ENCODE assay signal across 8 mouse cellular contexts in genomic region chr19:46316846-46317545, GRCm38 (mm10). TPM values are rescaled to one million over a fixed set of nuclear protein-coding genes. Genes with fewer than 3 reads are reported as not detected.
DNase-seq lines count a peak whose midpoint lies in the region; ATAC-seq and TF ChIP-seq lines count a peak whose summit lies in the region.

No protein-coding gene starts in this region.

- peak; percentile 13 for DNase-seq in thymus, postnatal 4 days
- no peak for DNase-seq in thymus, postnatal 10 days (ENCODE audit: low spot score in 2 of 2)
- peak; percentile 63 to 87 for DNase-seq in left cerebral cortex, adult 9 months (ENCODE audit: low spot score in 2 of 2)
- no peak for DNase-seq in midbrain, postnatal 0 days (ENCODE audit: low spot score)
- no peak for DNase-seq in embryo, embryonic 9.5 days (ENCODE audit: extremely low spot score)

- H3K36me3 ChIP-seq in erythroblast, embryonic 14.5 days (ENCODE audit: control insufficient read depth) = peaks cover 18% of the 10 kb centered on the region
- peaks cover 6% of the 10 kb centered on the region; the same call in 1 of the 2 replicates for H3K36me3 ChIP-seq in heart, embryonic 15.5 days
- H3K36me3 ChIP-seq in midbrain, postnatal 0 days (ENCODE audit: insufficient read depth, low read length) = peaks cover 29% of the 10 kb centered on the region

- H3K27ac ChIP-seq in heart, embryonic 15.5 days = no peak overlapping the region
- H3K27ac ChIP-seq in midbrain, postnatal 0 days (ENCODE audit: low read depth, low read length) = peak overlapping the region; percentile 73

- peaks cover 77% of the 10 kb centered on the region for H3K4me1 ChIP-seq in erythroblast, embryonic 14.5 days (ENCODE audit: control insufficient read depth)
- peaks cover 45% of the 10 kb centered on the region for H3K4me1 ChIP-seq in heart, embryonic 15.5 days (replicated peaks)
- peaks cover 22% of the 10 kb centered on the region for H3K4me1 ChIP-seq in midbrain, postnatal 0 days (ENCODE audit: insufficient read depth, low read length)

- 0 out of 2 replicates have a peak overlapping the region, but pooled peaks have one; percentile 39 for H3K9ac ChIP-seq in heart, embryonic 15.5 days
- H3K9ac ChIP-seq in midbrain, postnatal 0 days (replicated peaks; ENCODE audit: low read length, poor library complexity, severe bottlenecking) = peak overlapping the region; percentile 77

- no peak for ATAC-seq in erythroblast, adult 5-6 weeks (replicated peaks; ENCODE audit: low FRiP score, poor library complexity, severe bottlenecking)
- ATAC-seq in heart, embryonic 15.5 days (replicated peaks; ENCODE audit: insufficient number of reproducible peaks, insufficient read depth, low FRiP score, low read depth) = no peak
- 0 out of 2 replicates have a peak, but pooled peaks have one; percentile 13 for ATAC-seq in midbrain, postnatal 0 days (ENCODE audit: low FRiP score)

- H3K27me3 ChIP-seq in erythroblast, embryonic 14.5 days (ENCODE audit: control insufficient read depth) = peaks cover 69% of the 10 kb centered on the region
- H3K27me3 ChIP-seq in heart, embryonic 15.5 days = peaks cover 90% of the 10 kb centered on the region
- H3K27me3 ChIP-seq in midbrain, postnatal 0 days (ENCODE audit: insufficient read depth, low read length) = peaks cover 4% of the 10 kb centered on the region; the same call in 1 of the 2 replicates

- no peak for TF ChIP-seq CTCF in midbrain, postnatal 0 days (IDR thresholded peaks at IDR 0.05)

- whole genome bisulfite sequencing in heart, embryonic 15.5 days = 34% methylated on average over 15 of the region's 15 CpGs
- WGBS in midbrain, postnatal 0 days = 25% methylated on average over 15 of the region's 15 CpGs

- peaks cover 19% of the 10 kb centered on the region for H3K9me3 ChIP-seq in erythroblast, embryonic 14.5 days (ENCODE audit: control insufficient read depth, low read length)
- no peaks in the 10 kb centered on the region for H3K9me3 ChIP-seq in heart, embryonic 15.5 days (replicated peaks)
- no peaks in the 10 kb centered on the region for H3K9me3 ChIP-seq in midbrain, postnatal 0 days (ENCODE audit: low read length)

- H3K4me2 ChIP-seq in heart, embryonic 15.5 days = peak overlapping the region; percentile 84
- peak overlapping the region; percentile 83 for H3K4me2 ChIP-seq in midbrain, postnatal 0 days (ENCODE audit: low read depth, low read length, poor library complexity, severe bottlenecking)

- peak overlapping the region; percentile 64 for H3K4me3 ChIP-seq in erythroblast, embryonic 14.5 days (replicated peaks)
- H3K4me3 ChIP-seq in heart, embryonic 15.5 days = peak overlapping the region; percentile 53
- peak overlapping the region; percentile 75 for H3K4me3 ChIP-seq in midbrain, postnatal 0 days (ENCODE audit: low read depth, low read length)

RNA-seq across cellular contexts. Expression of gene Psd, which starts 10.0 kb away (rescaled TPM):
- polyA plus RNA-seq in erythroblast, embryonic 14.5 days (2012) = 7.6 and 8.3 TPM in 2 replicates
- total RNA-seq in erythroblast, adult 5-6 weeks (2015; ENCODE audit: low replicate concordance) = 0.63 TPM in 1 of 2 replicates, not detected in the other
- 0.70 TPM in 1 of 2 replicates, not detected in the other for total RNA-seq in erythroblast, adult 5-6 weeks (2017; ENCODE audit: low replicate concordance)
- 4.5 and 6.8 TPM in 2 replicates for polyA plus RNA-seq in heart, embryonic 15.5 days (2015; fragmentation: Nextera tagmentation; extraction: Ambion mirVana)
- 471 and 481 TPM in 2 replicates for total RNA-seq in midbrain, postnatal 0 days (2014; rRNA removed)
- 179 and 185 TPM in 2 replicates for polyA plus RNA-seq in midbrain, postnatal 0 days (2015; fragmentation: Nextera tagmentation; extraction: Ambion mirVana)

RNA-seq across cellular contexts. Expression of gene Fbxl15, which starts 11.0 kb away (rescaled TPM):
- 10.4 and 12.7 TPM in 2 replicates for polyA plus RNA-seq in erythroblast, embryonic 14.5 days (2012)
- not detected in 2 replicates for total RNA-seq in erythroblast, adult 5-6 weeks (2015; ENCODE audit: low replicate concordance)
- not detected in 2 replicates for total RNA-seq in erythroblast, adult 5-6 weeks (2017; ENCODE audit: low replicate concordance)
- polyA plus RNA-seq in heart, embryonic 15.5 days (2015; fragmentation: Nextera tagmentation; extraction: Ambion mirVana) = 10.5 and 11.4 TPM in 2 replicates
- 48.3 and 57.8 TPM in 2 replicates for total RNA-seq in midbrain, postnatal 0 days (2014; rRNA removed)
- polyA plus RNA-seq in midbrain, postnatal 0 days (2015; fragmentation: Nextera tagmentation; extraction: Ambion mirVana) = 55.2 and 56.8 TPM in 2 replicates

RNA-seq across cellular contexts. Expression of gene Nfkb2, which starts 12.9 kb away (rescaled TPM):
- polyA plus RNA-seq in erythroblast, embryonic 14.5 days (2012) = 5.5 and 7.4 TPM in 2 replicates
- 0.96 and 1.0 TPM in 2 replicates for total RNA-seq in erythroblast, adult 5-6 weeks (2015; ENCODE audit: low replicate concordance)
- total RNA-seq in erythroblast, adult 5-6 weeks (2017; ENCODE audit: low replicate concordance) = 2.8 and 3.1 TPM in 2 replicates
- 7.7 and 13.5 TPM in 2 replicates for polyA plus RNA-seq in heart, embryonic 15.5 days (2015; fragmentation: Nextera tagmentation; extraction: Ambion mirVana)
- total RNA-seq in midbrain, postnatal 0 days (2014; rRNA removed) = 3.1 and 4.5 TPM in 2 replicates
- polyA plus RNA-seq in midbrain, postnatal 0 days (2015; fragmentation: Nextera tagmentation; extraction: Ambion mirVana) = 2.3 and 2.4 TPM in 2 replicates

RNA-seq across cellular contexts. Expression of gene Cuedc2, which starts 21.5 kb away (rescaled TPM):
- 15.7 and 17.4 TPM in 2 replicates for polyA plus RNA-seq in erythroblast, embryonic 14.5 days (2012)
- 8.1 and 8.4 TPM in 2 replicates for total RNA-seq in erythroblast, adult 5-6 weeks (2015; ENCODE audit: low replicate concordance)
- total RNA-seq in erythroblast, adult 5-6 weeks (2017; ENCODE audit: low replicate concordance) = 23.6 and 39.4 TPM in 2 replicates
- polyA plus RNA-seq in heart, embryonic 15.5 days (2015; fragmentation: Nextera tagmentation; extraction: Ambion mirVana) = 118 and 139 TPM in 2 replicates
- 157 and 177 TPM in 2 replicates for total RNA-seq in midbrain, postnatal 0 days (2014; rRNA removed)
- polyA plus RNA-seq in midbrain, postnatal 0 days (2015; fragmentation: Nextera tagmentation; extraction: Ambion mirVana) = 314 and 337 TPM in 2 replicates

RNA-seq across cellular contexts. Expression of gene Mfsd13a, which starts 23.9 kb away (rescaled TPM):
- polyA plus RNA-seq in erythroblast, embryonic 14.5 days (2012) = 0.20 and 0.73 TPM in 2 replicates
- total RNA-seq in erythroblast, adult 5-6 weeks (2015; ENCODE audit: low replicate concordance) = 5.4 and 9.6 TPM in 2 replicates
- 1.4 and 1.8 TPM in 2 replicates for total RNA-seq in erythroblast, adult 5-6 weeks (2017; ENCODE audit: low replicate concordance)
- 4.1 and 7.5 TPM in 2 replicates for polyA plus RNA-seq in heart, embryonic 15.5 days (2015; fragmentation: Nextera tagmentation; extraction: Ambion mirVana)
- 7.2 and 19.2 TPM in 2 replicates for total RNA-seq in midbrain, postnatal 0 days (2014; rRNA removed)
- 10.6 and 11.4 TPM in 2 replicates for polyA plus RNA-seq in midbrain, postnatal 0 days (2015; fragmentation: Nextera tagmentation; extraction: Ambion mirVana)

Comparison
In these comparisons a context has a peak if more than half of its experiments do, and no peak if none do; other contexts are left out.
1. DNase-seq: peak in thymus, postnatal 4 days (single experiment) and left cerebral cortex, adult 9 months (2 of 2); none in thymus, postnatal 10 days (0 of 2), midbrain, postnatal 0 days (single experiment) and embryo, embryonic 9.5 days (single experiment).
2. RNA of gene Psd, which starts 10.0 kb away (polyA plus RNA-seq): 179 to 185 TPM in midbrain, postnatal 0 days; 7.6 to 8.3 TPM in erythroblast, embryonic 14.5 days and 4.5 to 6.8 TPM in heart, embryonic 15.5 days; every median in the first group is over 10 times any median in the second.
3. Peak in every context shown above with its lines, with median percentiles within 50 percentile points of each other: H3K4me3 ChIP-seq.